Mouse (Mus musculus) Patski (cell line): ENCODE results near the gene Hccs. TPM values are rescaled to one million over a fixed set of nuclear protein-coding genes. Genes with fewer than 3 reads are reported as not detected.

Source experiments
- ATAC-seq: fragments of 100-300 bp; one replicate; pipeline ENCODE4 v1.8.0; 2021
- CTCF ChIA-PET: fragments of 350-600 bp; sonication (Branson Sonifier 250); formaldehyde crosslinking; loops from one replicate; lab custom pipeline; 2022; ENCODE audit warnings: inconsistent platforms; lab: Charles Lee
- POLR2A ChIA-PET: fragments of 350-600 bp; sonication (Branson Sonifier 250); formaldehyde crosslinking; loops from one replicate; lab custom pipeline; 2022; ENCODE audit warnings: antibody characterized with exemption, inconsistent platforms; lab: Charles Lee
- DNase-seq: peaks from one replicate; pipeline ENCODE4 v3.0.0-alpha.2; 2011; ENCODE audit warnings: low read depth, low spot score
- H3K27me3 ChIP-seq: fragments of 371-371 bp; one replicate; pipeline ENCODE4 v1.5.1; 2021
- CTCF ChIP-seq: fragments of 100-300 bp; IDR thresholded peaks from one replicate; pipeline ENCODE4 v1.5.1; 2021
- in situ Hi-C: fragments of 300-500 bp; cut with MboI; formaldehyde crosslinking; loops from 3 replicates; pipeline ENCODE4 v1.11.1; 2018; ENCODE audit warnings: low pct_unique_long_range_greater_than_20kb, mixed read lengths
- polyA plus RNA-seq: library from polyadenylated mRNA; unstranded; gene quantifications from one replicate; pipeline ENCODE4 v1.2.3, GENCODE M21; 2021

Hccs gene
- polyA plus RNA-seq, 1 experiment from 2014 or later: 30.3 TPM

GRCm38 (mm10) chrX:169302271-169303045 is 17.7 kb downstream of the Hccs start:
- DNase-seq (no peak), ATAC-seq (no peak)
- TF ChIP-seq CTCF: no peak
- CTCF ChIA-PET: interaction anchor here (1.2 kb wide), 1 partner anchor 8 kb away, joined by 4 read pairs; no protein-coding TSS in a partner anchor
- in situ Hi-C loops: no loop called here
- H3K27me3 ChIP-seq: peaks cover 4% of the 10 kb centered on the region
- POLR2A ChIA-PET: no interaction called here

GRCm38 (mm10) chrX:169299579-169299978 is 20.6 kb downstream of the Hccs start:
- in situ Hi-C loops: loop anchor here (25.0 kb wide), 1 partner anchor 637 kb away; the partner anchor contains the start of gene Msl3
- peaks cover 15% of the 10 kb centered on the region for H3K27me3 ChIP-seq
- peak; percentile 54 for TF ChIP-seq CTCF
- no peak for ATAC-seq
- ChIA-PET POLR2A (no interaction called here), CTCF (no interaction called here)
- no peak for DNase-seq

GRCm38 (mm10) chrX:169263433-169264172 is 56.6 kb downstream of the Hccs start:
- in situ Hi-C loops: no loop called here
- ChIA-PET CTCF (no interaction called here), POLR2A (no interaction called here)
- no peak for TF ChIP-seq CTCF
- DNase-seq: no peak
- ATAC-seq: no peak
- peaks cover 91% of the 10 kb centered on the region for H3K27me3 ChIP-seq

GRCm38 (mm10) chrX:169262212-169262611 is 58.0 kb downstream of the Hccs start:
- DNase-seq: no peak
- H3K27me3 ChIP-seq: peaks cover 84% of the 10 kb centered on the region
- in situ Hi-C loops: no loop called here
- ChIA-PET CTCF (no interaction called here), POLR2A (no interaction called here)
- no peak for TF ChIP-seq CTCF
- ATAC-seq: no peak

GRCm38 (mm10) chrX:169261034-169261433 is 59.1 kb downstream of the Hccs start:
- CTCF ChIA-PET: interaction anchor here (1.0 kb wide), 1 partner anchor 14 kb away, joined by 3 read pairs; no protein-coding TSS in a partner anchor
- peaks cover 74% of the 10 kb centered on the region for H3K27me3 ChIP-seq
- POLR2A ChIA-PET: no interaction called here
- in situ Hi-C loops: no loop called here
- no peak for TF ChIP-seq CTCF
- no peak for DNase-seq
- ATAC-seq: no peak

GRCm38 (mm10) chrX:169256741-169257140 is 63.4 kb downstream of the Hccs start:
- no peak for ATAC-seq
- in situ Hi-C loops: no loop called here
- TF ChIP-seq CTCF: no peak
- POLR2A ChIA-PET: no interaction called here
- CTCF ChIA-PET: no interaction called here
- peaks cover 76% of the 10 kb centered on the region for H3K27me3 ChIP-seq
- DNase-seq: no peak

- POLR2A ChIA-PET: no interaction called here
- CTCF ChIA-PET: no interaction called here
- DNase-seq: no peak
- H3K27me3 ChIP-seq: peaks cover 73% of the 10 kb centered on the region
- no peak for TF ChIP-seq CTCF
- in situ Hi-C loops: no loop called here
- ATAC-seq: no peak
Measured at GRCm38 (mm10) chrX:169255915-169256314, 64.3 kb downstream of the Hccs start.

GRCm38 (mm10) chrX:169222357-169223062 is 97.7 kb downstream of the Hccs start:
- peaks cover 86% of the 10 kb centered on the region for H3K27me3 ChIP-seq
- ATAC-seq: no peak
- CTCF ChIA-PET: no interaction called here
- no peak for DNase-seq
- no peak for TF ChIP-seq CTCF
- POLR2A ChIA-PET: no interaction called here
- in situ Hi-C loops: no loop called here

GRCm38 (mm10) chrX:169220064-169220463 is 100.1 kb downstream of the Hccs start:
- ChIA-PET POLR2A (no interaction called here), CTCF (no interaction called here)
- ATAC-seq: no peak
- peaks cover 86% of the 10 kb centered on the region for H3K27me3 ChIP-seq
- no peak for TF ChIP-seq CTCF
- in situ Hi-C loops: no loop called here
- DNase-seq: no peak

- no peak for TF ChIP-seq CTCF
- POLR2A ChIA-PET: no interaction called here
- CTCF ChIA-PET: no interaction called here
- DNase-seq: no peak
- ATAC-seq: no peak
- peaks cover 79% of the 10 kb centered on the region for H3K27me3 ChIP-seq
- in situ Hi-C loops: no loop called here
Measured at GRCm38 (mm10) chrX:169210019-169210418, 110.2 kb downstream of the Hccs start.

Other genes with a start within 250 kb of the Hccs start
- not detected for gene Amelx, start 133.2 kb downstream of the Hccs start, polyA plus RNA-seq